Mouse (Mus musculus) bone marrow, adult 2 months (tissue): ENCODE results near the gene Lilr4b. TPM values are rescaled to one million over a fixed set of nuclear protein-coding genes. Genes with fewer than 3 reads are reported as not detected.

Experiments
- H3K27ac ChIP-seq: fragments of 200-500 bp; 2 replicates; pipeline ENCODE4 v1.5.1; 2012; ENCODE audit warnings: low read depth, mild to moderate bottlenecking, control low read depth, inconsistent platforms, low read length; ENCODE audit not compliant: control insufficient read depth, poor library complexity, insufficient read depth
- H3K4me1 ChIP-seq: fragments of 200-500 bp; 2 replicates; pipeline ENCODE4 v1.6.1; 2011; ENCODE audit warnings: low read length; ENCODE audit not compliant: control insufficient read depth, insufficient read depth
- H3K4me3 ChIP-seq: fragments of 200-500 bp; replicated peaks from 2 replicates; pipeline ENCODE3; 2011; ENCODE audit warnings: mild to moderate bottlenecking, low read depth, low read length, control low read depth; ENCODE audit not compliant: control insufficient read depth
- CTCF ChIP-seq: fragments of 200-500 bp; IDR thresholded peaks from 2 replicates; pipeline ENCODE4 v1.5.1; 2011; ENCODE audit warnings: low read length, control low read depth; ENCODE audit not compliant: control insufficient read depth, insufficient read depth
- POLR2A ChIP-seq: fragments of 200-500 bp; IDR thresholded peaks from 2 replicates; pipeline ENCODE4 v1.6.1; 2011; ENCODE audit warnings: low read depth, mild to moderate bottlenecking, control low read depth, low read length, borderline replicate concordance; ENCODE audit not compliant: control insufficient read depth
- WGBS: fragments of 180-500 bp; shearing (Covaris S2); methylation state at CpG from one replicate; pipeline ENCODE4 v1.1.7; 2018; 5-methylcytosine and 5-hydroxymethylcytosine counted together
- polyA plus RNA-seq: library from polyadenylated mRNA; stranded (reverse); fragments of >200 nt; gene quantifications from 2 replicates; pipeline ENCODE4 v1.2.4, GENCODE M21; 2011; ENCODE audit warnings: low replicate concordance; ENCODE audit not compliant: missing spikeins, insufficient read depth, insufficient read length

Gene Lilr4b
- polyA plus RNA-seq, 1 experiment: 197 TPM

DNA sequence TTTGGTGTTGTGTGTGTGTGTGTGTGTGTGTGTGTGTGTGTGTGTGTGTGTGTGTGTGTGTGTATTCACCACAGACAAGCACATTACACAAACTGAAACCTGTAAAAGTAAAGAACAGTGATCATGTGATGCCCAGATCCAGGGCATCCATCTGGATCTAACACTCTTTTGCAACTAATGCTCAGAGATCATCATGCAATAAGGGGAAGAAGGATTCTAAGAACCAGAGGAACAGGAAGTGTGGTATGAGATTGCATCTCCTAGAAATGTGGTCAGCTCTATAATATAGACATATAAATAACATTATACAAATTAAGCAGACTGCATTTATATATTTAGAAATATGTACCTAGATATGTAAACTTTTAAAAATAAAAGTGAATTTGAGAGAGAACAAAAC lies 39.6 kb downstream of the Lilr4b start:
- no peak overlapping the region for H3K4me3 ChIP-seq
- peak overlapping the region; percentile 48; the same call in 1 of the 2 replicates for H3K27ac ChIP-seq
- H3K4me1 ChIP-seq: peaks cover 7% of the 10 kb centered on the region
- no peak for TF ChIP-seq POLR2A
- no peak for TF ChIP-seq CTCF

DNA sequence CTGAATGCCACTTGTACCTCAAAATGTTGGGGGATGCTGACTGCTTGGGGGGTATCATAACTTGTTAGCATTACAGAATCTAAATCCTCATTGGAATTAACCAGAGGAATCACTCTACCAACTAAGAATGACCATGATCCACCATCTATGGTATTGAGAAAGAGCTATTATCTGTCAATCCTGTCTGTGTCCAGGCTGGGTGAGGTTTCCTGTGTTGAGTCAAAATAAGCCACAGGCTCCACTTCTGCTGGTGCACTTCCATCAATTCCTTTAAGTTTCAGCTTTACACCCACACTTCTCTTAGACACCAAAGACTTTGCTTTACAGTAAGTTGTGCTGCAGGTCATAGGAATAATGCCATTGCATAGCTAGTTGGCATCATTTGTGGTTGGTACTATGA lies 41.0 kb downstream of the Lilr4b start:
- no peak overlapping the region for H3K27ac ChIP-seq
- TF ChIP-seq CTCF (no peak), POLR2A (no peak)
- H3K4me3 ChIP-seq: no peak overlapping the region
- peaks cover 7% of the 10 kb centered on the region for H3K4me1 ChIP-seq

DNA sequence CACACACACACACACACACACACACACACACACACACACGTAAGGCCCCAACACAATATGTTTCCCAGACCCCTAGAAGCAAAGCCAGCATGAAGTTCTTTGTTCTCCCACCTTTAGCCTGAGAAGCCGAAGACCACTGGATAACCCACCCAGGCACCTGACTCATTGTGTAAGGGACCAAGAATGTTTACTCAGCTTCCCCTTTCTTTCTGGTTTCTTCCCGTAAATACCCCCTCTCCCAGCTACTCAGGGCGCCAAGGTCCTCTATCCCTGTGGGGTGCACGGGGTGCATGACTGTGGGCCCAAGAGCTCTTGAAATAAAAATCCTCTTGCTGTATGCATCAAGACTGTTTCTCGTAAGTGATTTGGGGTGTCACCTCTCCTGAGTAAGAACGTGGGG lies 45.7 kb downstream of the Lilr4b start:
- WGBS: 29% methylated on average over 7 of the region's 7 CpGs
- H3K4me1 ChIP-seq: peaks cover 2% of the 10 kb centered on the region; the same call in 1 of the 2 replicates
- no peak for TF ChIP-seq POLR2A
- TF ChIP-seq CTCF: no peak
- peak overlapping the region; percentile 64 for H3K27ac ChIP-seq
- peak overlapping the region; percentile 58 for H3K4me3 ChIP-seq

DNA sequence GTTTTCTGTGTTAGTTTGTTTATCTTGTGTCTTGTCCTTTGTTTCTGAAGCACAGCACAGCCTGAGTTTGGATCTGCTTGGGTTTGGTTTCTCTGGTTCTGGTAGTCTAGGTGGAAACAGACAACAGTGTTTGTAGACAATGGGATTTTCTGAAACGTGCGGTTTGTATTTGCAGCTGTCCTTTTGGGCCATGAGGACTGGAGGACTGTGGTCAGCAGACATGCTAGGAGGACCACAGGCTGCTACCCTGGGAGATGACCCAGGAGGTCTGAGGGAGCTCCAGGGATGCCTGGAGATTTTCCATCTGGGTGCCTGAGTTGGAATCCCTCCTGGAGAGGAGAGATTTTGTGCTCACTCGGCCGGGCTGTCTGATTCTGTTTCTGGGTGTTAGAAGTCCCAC lies 46.2 kb downstream of the Lilr4b start:
- peak overlapping the region; percentile 58 for H3K4me3 ChIP-seq
- TF ChIP-seq POLR2A: no peak
- no peak for TF ChIP-seq CTCF
- 49% methylated on average over 4 of the region's 4 CpGs for WGBS
- H3K27ac ChIP-seq: peak overlapping the region; percentile 64
- no peaks in the 10 kb centered on the region; the same call in 1 of the 2 replicates for H3K4me1 ChIP-seq

DNA sequence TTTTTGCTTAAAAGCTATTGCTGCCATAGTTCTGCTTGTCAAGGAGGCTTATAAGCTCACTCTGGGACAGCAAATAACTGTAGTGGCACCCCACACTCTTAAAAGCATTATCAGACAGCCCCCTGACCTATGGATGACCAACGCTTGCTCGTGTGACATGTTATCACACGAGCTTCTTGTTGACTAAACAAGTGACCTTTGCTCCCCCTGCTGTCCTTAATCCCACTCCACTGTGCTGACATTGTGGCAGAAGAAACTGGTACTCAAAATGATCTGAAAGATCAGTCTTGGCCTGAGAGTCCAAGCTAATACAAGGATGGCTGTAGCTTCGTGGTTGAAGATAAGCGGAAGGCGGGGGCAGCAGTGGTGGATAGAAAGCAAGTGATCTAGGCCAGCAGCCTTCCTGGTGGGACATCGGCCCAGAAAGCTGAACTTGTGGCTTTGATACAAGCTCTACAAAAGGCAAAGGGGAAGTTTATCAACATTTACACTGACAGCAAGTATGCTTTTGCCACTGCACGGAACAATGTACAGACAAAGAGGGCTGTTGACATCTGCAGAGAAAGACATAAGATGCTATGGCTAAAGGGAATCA lies 48.5 kb downstream of the Lilr4b start:
- H3K27ac ChIP-seq: peak overlapping the region; percentile 38
- TF ChIP-seq POLR2A (no peak), CTCF (no peak)
- H3K4me3 ChIP-seq: peak overlapping the region; percentile 28
- H3K4me1 ChIP-seq: no peaks in the 10 kb centered on the region; the same call in 1 of the 2 replicates
- whole genome bisulfite sequencing: 16% methylated on average over 8 of the region's 8 CpGs

DNA sequence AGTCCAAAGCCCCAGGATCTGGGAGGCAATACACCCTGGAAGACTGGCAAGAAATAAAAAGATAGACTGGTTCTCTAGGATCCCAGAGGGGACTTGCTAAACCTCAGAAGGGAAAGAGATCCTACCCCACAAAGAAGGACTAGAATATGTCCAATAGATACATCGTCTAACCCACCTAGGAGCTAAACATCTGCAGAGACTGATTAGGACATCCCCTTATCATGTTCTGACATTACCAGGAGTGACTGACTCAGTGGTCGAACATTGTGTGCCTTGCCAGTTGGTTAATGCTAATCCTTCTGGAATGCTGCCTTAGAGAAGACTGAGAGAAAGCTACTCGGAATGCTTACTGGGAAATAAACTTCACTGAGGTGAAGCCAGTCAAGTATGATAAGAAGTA lies 49.1 kb downstream of the Lilr4b start:
- TF ChIP-seq CTCF: no peak
- no peak for TF ChIP-seq POLR2A
- 44% methylated on average over 3 of the region's 3 CpGs for WGBS
- H3K27ac ChIP-seq: no peak overlapping the region
- no peak overlapping the region for H3K4me3 ChIP-seq
- H3K4me1 ChIP-seq: no peaks in the 10 kb centered on the region; the same call in 1 of the 2 replicates

DNA sequence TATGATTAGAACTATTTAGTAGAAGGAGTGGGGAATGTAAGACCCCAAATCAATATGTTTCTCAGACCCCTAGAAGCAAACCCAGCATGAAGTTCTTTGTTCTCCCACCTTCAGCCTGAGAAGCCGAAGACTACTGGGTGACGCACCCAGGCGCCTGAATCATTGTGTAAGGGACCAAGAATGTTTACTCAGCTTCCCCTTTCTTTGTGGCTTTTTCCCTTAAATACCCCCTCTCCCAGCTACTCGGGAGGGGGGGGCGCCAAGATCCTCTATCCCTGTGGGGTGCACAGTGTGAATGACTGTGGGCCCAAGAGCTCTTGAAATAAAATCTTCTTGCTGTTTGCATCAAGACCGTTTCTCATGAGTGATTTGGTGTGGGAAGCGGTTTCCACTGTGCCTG lies 50.4 kb downstream of the Lilr4b start:
- TF ChIP-seq POLR2A: no peak
- TF ChIP-seq CTCF: no peak
- peak overlapping the region; percentile 45 for H3K27ac ChIP-seq
- 48% methylated on average over 7 of the region's 7 CpGs for WGBS

More for the DNA sequence above, 50.4 kb downstream of the Lilr4b start:
- Histone ChIP-seq H3K4me3 (no peak overlapping the region), H3K4me1 (no peaks in the 10 kb centered on the region; the same call in 1 of the 2 replicates)

Other genes with a start within 250 kb of the Lilr4b start
- gene Gm49339, start within 50 bp of the Lilr4b start, polyA plus RNA-seq: 3.0 TPM in 1 of 2 replicates, not detected in the other
- 35.1 and 99.1 TPM in 2 replicates for gene Lilrb4a, start 10.3 kb downstream of the Lilr4b start, polyA plus RNA-seq
- gene Fam162b, start 109.9 kb downstream of the Lilr4b start, polyA plus RNA-seq: not detected in 2 replicates
- 1.1 TPM in 1 of 2 replicates, not detected in the other for gene Gprc6a, start 150.8 kb downstream of the Lilr4b start, polyA plus RNA-seq
- gene Rfx6, start 197.1 kb downstream of the Lilr4b start, polyA plus RNA-seq: not detected in 2 replicates